Mouse (Mus musculus) thymus, adult 2 months (tissue): ENCODE results near the gene Calm1.

ENCODE experiments used
- CTCF ChIP-seq: fragments of 200-500 bp; IDR thresholded peaks from 2 replicates; pipeline ENCODE4 v1.5.1; 2012; ENCODE audit warnings: mild to moderate bottlenecking, control low read depth, low read length, moderate library complexity, borderline replicate concordance; ENCODE audit not compliant: control insufficient read depth, poor library complexity, insufficient read depth; ENCODE audit errors: extremely low read depth
- POLR2A ChIP-seq: fragments of 200-500 bp; IDR thresholded peaks from 2 replicates; pipeline ENCODE4 v1.6.1; 2012; ENCODE audit warnings: mild to moderate bottlenecking, low read length, control low read depth, moderate library complexity; ENCODE audit not compliant: control insufficient read depth, poor library complexity, insufficient read depth; ENCODE audit errors: extremely low read depth

GRCm38 (mm10) chr12:100176469-100177056 lies 22.7 kb upstream of the Calm1 start:
- TF ChIP-seq POLR2A (no peak), CTCF (no peak)
